Mouse (Mus musculus) forebrain, embryonic 11.5 days (tissue): Measurements from ENCODE around the gene Prmt9. TPM values are rescaled to one million over a fixed set of nuclear protein-coding genes. Genes with fewer than 3 reads are reported as not detected.

Source experiments
- polyA plus RNA-seq: library from polyadenylated mRNA; unstranded; fragments of >200 nt; fragmentation: Nextera tagmentation; extraction: Ambion mirVana; gene quantifications from 2 replicates; pipeline ENCODE4 v1.2.1, GENCODE M21; 2014

The Prmt9 gene
- polyA plus RNA-seq, 1 experiment from 2014 or later: 20.1 TPM

Other genes starting within 250 kb of the Prmt9 start
- gene Arhgap10, start 31.4 kb upstream of the Prmt9 start, polyA plus RNA-seq: 12.2 and 15.4 TPM in 2 replicates
- gene Tmem184c, start 61.3 kb downstream of the Prmt9 start, polyA plus RNA-seq: 49.6 and 58.0 TPM in 2 replicates
- gene Ednra, start 175.1 kb downstream of the Prmt9 start, polyA plus RNA-seq: 17.7 and 21.8 TPM in 2 replicates